Mouse (Mus musculus): Measurements from ENCODE around the gene Tgm2.

The Tgm2 gene

GRCm38 (mm10) chr2:158167496-158168205 lies 21.4 kb upstream of the Tgm2 start:
- DNase-seq (ENCODE audit: low read depth, low spot score) = no peak

DNA sequence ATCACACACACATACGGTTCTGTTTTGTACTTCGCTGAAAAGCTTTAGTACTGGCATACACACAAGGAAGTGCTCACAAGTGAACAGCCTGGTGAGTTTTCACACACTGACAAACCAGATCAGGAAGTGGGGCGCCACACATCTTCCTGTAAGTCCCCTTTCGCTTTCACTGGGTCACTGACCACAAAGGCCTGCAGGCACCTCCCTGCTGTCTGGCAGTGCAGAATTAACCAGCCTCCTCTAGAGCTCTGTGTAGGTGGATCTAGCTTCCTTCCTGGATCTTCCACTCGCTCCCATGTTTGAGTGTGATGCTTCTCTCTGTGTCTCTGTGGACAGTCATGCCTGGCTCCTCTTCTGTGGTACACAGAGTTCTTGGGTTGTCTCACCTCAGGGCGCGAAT lies 20.4 kb upstream of the Tgm2 start:
- DNase-seq (ENCODE audit: low read depth, low spot score) = peak; percentile 82

- DNase-seq (ENCODE audit: low read depth, low spot score) = no peak
These were observed 19.5 kb upstream of the Tgm2 start for GRCm38 (mm10) chr2:158165776-158166175.

DNA sequence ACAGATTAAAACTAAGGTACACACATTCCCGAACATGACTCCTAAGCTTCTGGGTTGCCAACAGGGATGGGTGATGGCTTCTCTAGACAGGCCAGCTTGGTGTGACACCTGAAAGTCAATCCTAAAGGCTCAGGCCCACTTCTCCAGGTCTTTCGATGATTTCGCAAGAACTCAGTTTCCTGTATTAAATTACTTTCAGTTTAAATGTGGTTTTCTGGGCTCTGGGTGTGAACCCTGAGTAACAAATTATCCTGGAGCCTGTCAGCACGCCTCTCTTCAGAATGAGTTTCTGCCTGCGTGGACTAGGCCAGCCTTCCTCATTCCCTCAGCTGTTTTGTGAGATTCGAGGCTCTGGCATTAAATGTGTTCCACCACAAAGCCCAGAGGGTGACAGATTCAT lies 16.8 kb upstream of the Tgm2 start:
- peak; percentile 35 for DNase-seq (ENCODE audit: low read depth, low spot score)

DNA sequence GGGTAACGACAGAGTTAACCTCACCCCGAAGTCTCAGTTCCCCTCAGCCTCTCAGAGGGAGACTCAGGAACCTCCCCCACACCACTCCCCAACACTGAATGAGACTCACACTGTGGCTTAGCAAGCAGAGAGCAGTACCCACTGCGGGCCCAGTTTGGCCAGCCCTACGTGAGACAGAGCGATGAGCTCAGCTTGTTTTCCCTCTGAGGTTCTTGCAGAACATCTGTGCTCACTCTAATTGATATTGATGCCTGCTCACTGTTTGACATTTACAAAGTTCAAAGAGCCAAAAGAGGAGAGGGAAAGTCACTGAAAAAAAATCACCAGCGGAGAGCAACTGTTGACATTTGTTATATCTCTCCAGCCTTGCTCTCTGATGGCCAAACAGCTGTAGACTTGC lies 15.5 kb upstream of the Tgm2 start:
- DNase-seq (ENCODE audit: low read depth, low spot score) = peak; percentile 48

GRCm38 (mm10) chr2:158159376-158160235 lies 13.4 kb upstream of the Tgm2 start:
- DNase-seq (ENCODE audit: low read depth, low spot score) = peak; percentile 66

DNA sequence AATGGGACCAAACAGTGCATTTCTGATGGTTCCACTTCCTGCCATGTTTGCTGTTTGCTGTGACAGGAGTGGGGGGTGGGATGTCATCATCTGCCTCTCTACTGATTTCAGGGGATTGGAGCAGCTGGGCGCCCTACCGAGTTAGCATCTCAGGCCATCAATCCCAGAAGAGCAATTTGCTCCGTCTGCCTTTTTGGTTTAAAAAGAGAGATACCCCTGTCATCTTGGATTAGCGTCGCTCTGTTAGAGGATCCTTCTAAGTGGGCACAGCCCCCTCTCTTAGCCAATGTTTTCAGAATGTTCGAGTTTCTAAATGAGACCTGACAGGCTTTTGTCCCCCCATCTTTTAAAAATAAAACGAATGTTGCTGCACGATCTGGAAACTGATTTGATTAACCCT lies 11.4 kb upstream of the Tgm2 start:
- no peak for DNase-seq (ENCODE audit: low read depth, low spot score)

DNA sequence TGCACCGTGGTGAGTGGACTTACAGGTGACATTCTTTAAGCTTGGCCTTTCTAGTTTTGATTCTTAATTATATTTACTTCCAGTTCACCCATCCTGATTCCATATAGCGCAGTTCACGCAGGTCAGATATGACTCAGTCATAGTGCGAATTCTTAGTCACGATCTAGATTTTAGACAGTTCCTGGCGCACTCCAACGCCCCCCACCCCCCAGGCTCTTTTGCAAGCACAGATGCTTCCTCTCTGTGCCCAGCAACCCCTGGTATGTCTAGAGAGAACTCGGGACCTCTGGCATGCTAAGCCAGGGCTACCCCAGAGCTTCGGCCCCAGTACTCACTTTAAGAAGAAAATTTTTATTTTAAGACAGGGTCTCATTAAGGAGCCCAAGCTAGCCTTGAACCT lies 10.3 kb upstream of the Tgm2 start:
- DNase-seq (ENCODE audit: low read depth, low spot score) = no peak

- DNase-seq (ENCODE audit: low read depth, low spot score) = no peak
These were observed 9.4 kb upstream of the Tgm2 start for GRCm38 (mm10) chr2:158155615-158156014.

DNA sequence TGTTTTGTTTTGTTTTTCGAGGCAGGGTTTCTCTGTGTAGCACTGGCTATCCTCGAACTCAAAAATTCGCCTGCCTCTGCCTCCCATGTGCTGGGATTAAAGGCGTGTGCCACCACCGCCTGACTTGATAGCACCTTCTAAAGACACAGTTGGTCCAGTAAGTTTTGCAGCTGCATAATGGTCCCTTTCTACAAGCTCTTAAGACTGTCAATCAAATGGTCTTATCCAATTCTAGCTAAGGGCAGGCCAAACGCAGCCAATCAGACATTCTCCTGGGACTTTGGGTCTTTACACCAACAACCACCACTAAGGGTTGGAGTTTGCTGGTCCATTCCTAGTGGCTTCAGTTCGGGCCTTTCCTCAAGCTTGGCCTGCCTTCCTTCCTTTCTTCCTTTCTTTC lies 8.9 kb upstream of the Tgm2 start:
- DNase-seq (ENCODE audit: low read depth, low spot score) = no peak

DNA sequence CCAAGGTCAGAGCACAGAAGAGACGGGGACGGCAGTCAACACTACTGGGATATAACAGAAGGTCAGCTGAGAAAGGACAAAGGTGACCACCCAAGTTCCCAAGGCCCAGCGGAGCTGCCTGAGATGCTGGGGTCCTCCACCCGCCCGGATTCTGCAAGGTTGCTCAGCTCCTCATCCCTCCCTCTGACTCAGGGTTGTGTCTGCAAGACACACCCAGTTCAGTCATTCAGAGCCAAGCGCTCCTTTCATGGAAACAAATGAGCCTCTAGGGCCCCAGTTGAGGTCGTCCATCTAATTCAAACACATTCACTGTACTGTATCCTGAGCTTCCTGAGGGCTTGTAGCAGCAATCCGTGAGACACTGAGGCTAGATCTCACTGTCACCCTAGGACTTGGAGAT lies 8.4 kb upstream of the Tgm2 start:
- DNase-seq (ENCODE audit: low read depth, low spot score) = no peak

GRCm38 (mm10) chr2:158153728-158154343 lies 7.6 kb upstream of the Tgm2 start:
- peak; percentile 72 for DNase-seq (ENCODE audit: low read depth, low spot score)

- no peak for DNase-seq (ENCODE audit: low read depth, low spot score)
These were observed 6.6 kb upstream of the Tgm2 start for GRCm38 (mm10) chr2:158152685-158153309.

DNA sequence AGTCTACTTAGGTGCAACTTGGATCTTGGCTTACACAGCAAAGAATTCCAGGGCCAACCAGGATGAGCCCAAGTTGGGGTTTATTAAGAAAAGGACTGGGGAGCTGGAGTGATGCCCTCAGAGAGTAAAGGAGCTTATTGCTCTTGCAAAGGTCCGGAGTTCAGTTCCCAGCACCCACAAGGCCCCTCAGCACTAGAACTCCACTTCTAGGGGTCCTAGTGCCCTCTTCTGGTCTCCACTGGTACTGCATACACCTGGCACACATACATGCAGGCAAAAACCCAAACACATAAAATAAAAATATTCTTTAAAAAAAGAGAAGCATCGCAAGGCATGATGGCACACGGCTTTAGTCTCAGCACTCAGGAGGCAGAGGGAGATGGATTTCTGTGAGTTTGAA lies 4.8 kb upstream of the Tgm2 start:
- no peak for DNase-seq (ENCODE audit: low read depth, low spot score)

- no peak for DNase-seq (ENCODE audit: low read depth, low spot score)
These were observed 735 bp upstream of the Tgm2 start for GRCm38 (mm10) chr2:158146971-158147370.

- DNase-seq (ENCODE audit: low read depth, low spot score) = no peak
These were observed 639 bp downstream of the Tgm2 start for GRCm38 (mm10) chr2:158145528-158146065.

DNA sequence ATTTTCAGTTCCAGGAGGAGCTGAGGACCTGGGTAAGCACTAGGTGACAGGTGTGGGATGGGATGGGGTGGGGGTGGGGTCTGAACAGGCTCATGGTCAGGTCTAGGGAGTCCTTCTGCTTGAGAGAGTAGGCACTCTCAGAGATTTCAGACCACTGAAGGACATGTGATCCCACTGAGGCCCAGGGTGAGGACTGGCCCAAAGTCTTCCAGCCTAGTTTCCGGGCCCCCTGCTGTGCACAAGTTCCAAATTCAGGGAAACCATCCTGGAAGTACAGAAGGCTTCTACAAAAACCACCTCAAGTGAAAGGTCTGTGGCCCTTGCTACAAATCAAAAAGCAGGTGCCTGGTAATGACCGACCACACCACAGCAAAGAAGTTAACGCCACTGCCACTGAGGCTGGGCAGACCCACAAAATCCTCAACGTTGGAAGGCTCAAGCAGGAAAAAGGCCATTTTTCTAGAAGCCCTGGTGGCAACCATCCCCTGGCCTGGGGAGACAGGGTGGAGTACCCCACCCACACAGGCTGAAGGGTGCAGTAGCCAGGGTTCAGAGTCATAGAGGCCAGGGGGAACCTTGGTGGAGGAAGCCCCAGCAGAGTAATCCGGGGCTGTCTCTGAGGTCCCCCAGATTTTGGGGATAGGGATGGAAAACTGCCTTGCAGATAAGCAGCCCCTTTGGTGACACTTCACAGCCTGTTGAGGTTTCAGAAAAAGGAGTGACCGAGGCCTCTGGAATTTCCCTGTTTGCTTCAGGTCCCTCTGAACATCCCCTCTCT lies 1.3 kb downstream of the Tgm2 start:
- DNase-seq (ENCODE audit: low read depth, low spot score) = no peak

DNA sequence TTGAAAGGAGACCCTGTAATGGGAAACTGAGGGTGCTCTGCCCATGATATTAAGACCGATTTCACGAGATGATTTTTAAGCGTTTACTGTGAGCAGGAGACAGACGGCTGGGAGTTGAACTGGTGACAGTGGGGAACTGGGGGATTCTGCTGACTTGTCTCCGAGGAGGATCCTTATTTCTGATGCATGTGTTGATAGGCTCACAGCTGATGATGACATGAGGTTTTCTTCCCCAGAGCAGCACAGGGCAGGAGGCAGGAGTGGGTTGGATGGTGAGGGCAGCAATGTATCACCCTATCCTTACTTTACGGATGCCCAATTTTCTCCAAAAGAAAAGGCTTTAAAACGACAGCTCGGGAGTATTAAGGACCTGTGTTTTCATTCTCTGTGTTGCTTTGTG lies 2.0 kb downstream of the Tgm2 start:
- DNase-seq (ENCODE audit: low read depth, low spot score) = no peak

DNA sequence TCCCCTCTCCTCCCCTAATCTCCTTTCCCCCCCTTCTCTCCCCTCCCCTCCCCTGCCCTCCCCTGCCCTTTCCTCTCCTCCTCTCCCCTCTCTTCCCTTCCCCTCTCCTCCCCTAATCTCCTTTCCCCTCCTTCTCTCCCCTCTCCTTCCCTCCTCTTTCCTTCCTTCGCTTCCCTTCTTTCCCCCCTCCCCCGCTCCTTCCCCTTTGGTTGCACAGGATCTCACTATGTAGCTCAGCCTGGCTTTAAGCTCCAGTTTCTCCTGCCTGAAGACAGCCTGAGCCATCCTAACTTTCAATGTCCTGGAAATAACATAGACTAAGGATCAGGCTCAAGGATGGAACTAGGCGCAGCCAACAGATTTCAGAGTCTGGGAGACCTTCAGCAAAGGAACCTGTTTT lies 2.4 kb downstream of the Tgm2 start:
- no peak for DNase-seq (ENCODE audit: low read depth, low spot score)

GRCm38 (mm10) chr2:158142981-158143380 lies 3.3 kb downstream of the Tgm2 start:
- DNase-seq (ENCODE audit: low read depth, low spot score) = no peak

All from CD4-positive, CD25-positive, alpha-beta regulatory T cell, adult 2 months (primary cell).